Mouse (Mus musculus) Muller cell, postnatal 12 days (primary cell): Measurements from ENCODE around the gene Zbtb11.
"Not testable (repeated sequence)": the region's sequence is repeated elsewhere in the genome, so short reads cannot be mapped to it uniquely, and the experiment has no call there.

ENCODE experiments used
- DNase-seq: peaks from one replicate; pipeline ENCODE4 v3.0.0-alpha.2; 2015; ENCODE audit errors: inconsistent ontology term

The Zbtb11 gene

GRCm38 (mm10) chr16:55973431-55974255 lies at the start of gene Zbtb11:
Gene Zbtb11 (plus strand): TSS chr16:55973883.
- peak; percentile 99 for DNase-seq

- no peak for DNase-seq
Measured at GRCm38 (mm10) chr16:55924010-55924409, 49.7 kb upstream of the Zbtb11 start.

GRCm38 (mm10) chr16:55933681-55934343 lies 39.9 kb upstream of the Zbtb11 start:
- DNase-seq = peak; percentile 42

GRCm38 (mm10) chr16:55934453-55935037 lies 39.1 kb upstream of the Zbtb11 start, which contains the start of gene Cep97:
Gene Cep97 (minus strand): TSS chr16:55934855.
- DNase-seq = peak; percentile 92

- DNase-seq = no peak
Measured at GRCm38 (mm10) chr16:55938761-55939160, 34.9 kb upstream of the Zbtb11 start.

DNA sequence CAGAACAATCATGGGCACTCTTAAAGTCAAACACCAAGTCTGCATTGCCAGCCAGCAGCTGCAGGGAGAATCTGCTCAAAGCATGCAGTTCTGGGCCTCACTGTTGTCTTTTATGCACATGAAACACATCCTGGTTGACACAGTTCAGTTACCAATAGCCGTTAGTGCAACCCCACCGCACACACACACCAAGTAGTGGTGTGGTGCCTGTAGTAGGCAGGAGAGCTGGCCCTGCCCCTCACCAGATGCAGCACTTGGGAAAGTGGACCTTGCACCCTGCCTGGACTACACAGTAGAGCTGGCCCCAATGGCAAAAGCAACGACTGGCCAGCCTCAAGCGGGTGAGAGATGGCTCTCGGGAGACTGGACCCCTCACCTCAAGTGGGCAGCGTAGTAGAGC lies 34.0 kb upstream of the Zbtb11 start:
- DNase-seq = no peak

DNA sequence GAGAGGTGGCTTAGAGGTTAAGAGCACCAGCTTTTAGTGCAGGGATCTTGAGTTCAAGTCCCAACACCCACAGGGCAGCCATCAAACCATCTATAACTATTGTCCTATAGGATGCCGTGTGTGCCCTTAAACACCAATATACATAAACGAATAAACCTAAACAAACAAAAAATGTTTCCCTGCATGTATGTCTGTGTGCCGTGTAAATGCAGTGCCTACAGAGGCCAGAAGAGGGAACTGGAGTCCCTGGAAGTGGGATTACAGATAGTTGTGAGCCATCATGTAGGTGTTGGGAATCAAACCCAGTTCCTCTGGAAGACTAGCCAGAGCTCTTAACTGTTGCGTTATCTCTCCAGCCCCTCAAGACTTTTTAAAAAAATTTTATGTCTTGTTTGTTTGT lies 32.9 kb upstream of the Zbtb11 start:
- no peak for DNase-seq

DNA sequence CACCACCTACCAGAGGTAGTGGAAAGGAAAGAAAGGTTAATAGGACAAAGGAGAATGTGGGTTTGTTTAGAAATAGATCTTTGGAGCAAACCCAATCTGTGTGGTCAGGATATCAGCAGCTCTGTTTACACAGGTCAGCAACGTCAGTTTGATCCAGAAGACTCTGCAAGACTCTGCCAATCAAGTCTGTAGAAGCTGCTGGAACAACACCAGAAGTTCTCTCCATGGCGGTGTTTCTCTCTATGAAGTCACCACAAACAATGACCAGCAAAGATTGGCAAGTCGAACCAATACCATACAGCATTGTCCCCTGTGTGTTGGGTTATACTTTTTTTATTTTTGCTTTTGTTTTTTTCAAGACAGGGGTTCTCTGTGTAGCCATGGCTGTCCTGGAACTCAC lies 26.4 kb upstream of the Zbtb11 start:
- no peak for DNase-seq

DNA sequence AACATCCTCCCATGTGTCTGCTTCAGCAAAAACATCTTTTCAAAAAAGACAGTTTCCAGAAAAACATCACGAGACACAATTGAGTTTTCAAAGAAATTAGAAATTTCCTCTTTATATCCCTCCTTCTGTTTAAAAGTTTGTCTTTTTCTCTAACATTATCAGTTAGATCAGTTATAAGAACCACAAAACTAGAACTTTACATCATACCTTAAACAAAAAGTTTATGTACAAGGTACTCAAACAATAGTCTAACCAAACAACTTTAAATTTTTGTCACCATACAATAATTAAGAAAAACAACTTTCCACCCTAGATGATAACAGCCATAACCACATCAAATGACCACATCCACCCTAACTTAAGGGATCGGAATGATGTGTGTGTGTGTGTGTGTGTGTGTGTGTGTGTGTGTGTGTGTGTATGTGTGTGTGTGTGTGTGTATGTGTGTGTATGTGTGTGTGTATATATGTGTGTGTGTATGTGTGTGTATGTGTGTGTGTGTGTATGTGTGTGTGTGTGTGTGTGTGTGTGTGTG lies 25.7 kb upstream of the Zbtb11 start:
- DNase-seq = not testable (repeated sequence)

GRCm38 (mm10) chr16:55948963-55949362 lies 24.7 kb upstream of the Zbtb11 start:
- DNase-seq = peak; percentile 31

GRCm38 (mm10) chr16:55950462-55950861 lies 23.2 kb upstream of the Zbtb11 start:
- no peak for DNase-seq

DNA sequence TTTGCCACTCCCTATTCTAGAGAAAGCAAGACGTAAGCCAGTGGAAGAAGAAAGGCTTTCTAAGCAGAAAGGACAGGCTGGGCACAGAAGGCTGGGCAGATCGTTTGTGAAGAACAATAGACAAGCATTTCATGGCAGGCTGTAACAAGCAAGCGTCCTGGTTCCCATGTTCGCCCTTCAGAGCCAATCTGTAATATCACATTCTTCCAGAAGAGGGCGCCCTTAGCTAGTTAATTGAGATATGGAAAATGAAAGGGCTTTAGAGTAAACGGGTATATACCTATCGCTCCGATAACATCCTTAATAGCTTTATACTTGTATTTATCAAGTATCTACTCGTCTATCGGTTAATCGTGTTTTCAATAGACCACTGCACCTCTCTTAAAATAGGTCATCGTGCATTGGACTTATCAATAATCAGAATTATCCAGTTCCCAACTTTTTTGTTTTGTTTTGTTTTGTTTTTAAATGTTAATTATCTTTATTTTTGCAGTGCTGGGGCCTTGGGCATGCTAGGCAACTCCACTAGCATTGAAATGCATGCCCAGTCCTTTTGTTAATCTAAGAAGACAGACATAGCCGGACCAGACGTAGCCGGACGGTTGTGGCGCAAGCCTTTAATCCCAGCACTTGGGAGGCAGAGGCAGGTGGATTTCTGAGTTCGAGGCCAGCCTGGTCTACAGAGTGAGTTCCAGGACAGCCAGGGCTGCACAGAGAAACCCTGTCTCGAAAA lies 22.6 kb upstream of the Zbtb11 start:
- DNase-seq = peak; percentile 89

DNA sequence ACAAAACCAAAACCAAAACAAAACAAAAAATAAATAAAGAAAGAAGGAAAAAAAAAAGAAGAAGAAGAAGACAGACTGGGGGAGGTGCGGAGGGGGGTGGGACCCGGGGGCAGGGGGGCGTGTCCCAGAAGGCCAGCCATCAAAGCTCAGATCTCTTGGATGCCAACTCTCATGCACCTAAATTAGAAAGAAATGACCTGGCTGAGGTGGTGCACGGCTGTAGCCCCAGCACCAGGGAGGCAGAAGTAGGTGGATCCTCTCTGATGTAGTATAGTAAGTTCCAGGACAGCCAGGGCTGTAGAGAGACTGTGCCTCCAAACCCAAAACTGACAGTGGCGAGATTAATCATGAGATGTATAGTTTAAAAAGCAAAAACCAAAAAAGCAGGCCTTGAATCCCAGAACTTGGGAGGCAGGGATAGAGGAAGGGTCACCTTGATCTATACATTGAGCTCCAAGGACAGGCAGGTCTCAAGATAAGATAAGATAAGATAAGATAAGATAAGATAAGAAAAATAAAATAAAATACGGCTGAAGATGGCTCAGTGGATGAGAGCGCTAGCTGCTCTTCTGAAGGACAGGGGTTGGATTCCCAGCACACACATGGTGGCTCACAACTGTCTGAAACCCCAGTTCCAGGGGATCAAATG lies 21.9 kb upstream of the Zbtb11 start:
- DNase-seq = no peak

- no peak for DNase-seq
Measured at GRCm38 (mm10) chr16:55952771-55953170, 20.9 kb upstream of the Zbtb11 start.

DNA sequence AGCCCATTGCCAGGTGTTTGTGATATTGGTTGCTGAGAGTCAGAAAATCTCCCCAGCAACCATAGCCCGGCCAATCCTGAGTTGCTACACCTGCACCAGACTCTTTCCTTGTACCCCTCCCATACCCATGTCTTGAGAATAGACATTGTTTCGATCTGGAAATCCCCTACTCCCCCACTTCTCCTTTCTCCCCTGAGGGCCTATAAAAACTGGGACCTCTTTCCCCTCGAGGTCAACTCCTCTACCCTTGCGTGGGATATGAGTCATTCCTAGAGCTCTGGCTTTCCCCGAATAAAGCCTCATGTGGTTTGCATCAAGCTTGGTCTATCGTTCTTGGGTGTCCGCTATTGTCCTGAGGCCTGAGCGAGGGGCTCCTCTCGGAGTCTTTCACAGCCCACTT lies 19.5 kb upstream of the Zbtb11 start:
- not testable (repeated sequence) for DNase-seq

- not testable (repeated sequence) for DNase-seq
Measured at GRCm38 (mm10) chr16:55963068-55963467, 10.6 kb upstream of the Zbtb11 start.

DNA sequence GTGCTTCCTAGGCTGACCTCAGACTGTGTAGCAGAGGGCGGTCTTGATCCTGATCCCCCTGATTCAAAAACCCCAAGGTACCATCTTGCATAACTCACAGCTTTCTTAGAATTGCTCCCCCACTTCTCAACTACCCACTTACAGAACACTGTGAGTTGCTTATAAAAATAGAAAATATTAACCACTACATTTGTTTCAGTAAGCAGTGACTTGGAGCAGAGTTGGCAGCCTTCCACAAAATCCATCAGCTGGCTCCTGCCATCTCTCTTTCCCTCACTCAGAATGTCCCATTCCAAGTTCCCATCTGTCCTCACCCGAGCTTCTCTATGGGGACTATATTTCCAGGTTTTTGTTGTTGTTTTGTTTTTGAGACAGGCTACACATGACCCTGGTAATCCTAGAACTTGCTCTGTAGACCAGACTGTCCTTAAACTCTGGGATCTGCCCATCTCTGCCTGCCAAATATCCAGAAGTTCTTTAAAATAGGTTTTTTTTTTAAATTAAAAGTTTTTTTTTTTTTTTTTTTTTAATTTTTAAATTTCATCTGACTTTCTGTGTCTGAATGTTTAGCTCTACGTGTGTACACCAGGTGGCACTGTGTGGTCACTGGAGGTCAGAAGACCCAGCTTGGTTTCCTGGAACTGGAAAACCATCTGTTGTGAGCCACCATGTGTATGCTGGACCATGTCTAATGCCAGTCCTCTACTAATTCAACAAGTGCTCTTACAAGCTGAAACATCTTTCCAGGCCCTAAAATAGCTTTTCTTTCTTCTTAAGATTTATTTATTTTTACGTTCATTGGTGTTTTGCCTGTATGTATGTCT lies 9.3 kb upstream of the Zbtb11 start:
- DNase-seq = peak; percentile 26

DNA sequence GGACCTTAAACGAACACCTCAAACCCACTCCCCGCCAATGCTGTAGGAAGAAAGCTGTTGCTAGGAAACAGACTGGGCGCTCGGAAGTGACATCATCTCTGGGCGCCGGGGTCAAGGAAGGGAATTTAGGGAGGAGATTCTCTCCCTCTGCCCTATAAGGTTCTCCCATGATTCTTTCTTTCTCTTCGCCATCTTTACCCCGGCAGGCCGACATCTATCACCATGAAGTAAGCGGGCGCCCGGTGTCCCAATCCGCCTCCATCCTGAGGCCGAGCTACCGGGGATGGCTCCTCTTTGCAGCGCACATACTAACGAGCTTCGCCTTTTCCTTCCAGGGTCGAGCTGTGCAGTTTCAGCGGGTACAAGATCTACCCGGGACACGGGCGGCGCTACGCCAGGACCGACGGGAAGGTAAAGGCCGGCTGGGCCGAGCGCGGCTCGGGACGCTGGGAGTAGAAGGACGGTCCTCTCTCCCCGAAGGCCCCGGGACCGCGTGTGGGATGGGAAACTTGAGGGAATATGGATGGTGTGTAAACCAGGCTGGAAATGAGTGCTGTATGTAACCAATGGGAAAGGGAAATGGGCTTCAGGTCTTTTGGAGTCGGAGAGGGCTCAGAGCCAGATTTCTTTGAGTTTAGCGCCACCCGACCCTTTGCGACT lies 7.3 kb upstream of the Zbtb11 start, which contains the start of gene Rpl24:
TSS of gene Rpl24 (plus strand) at position 64 of the 660 bp plus-strand sequence.
- peak; percentile 91 for DNase-seq

DNA sequence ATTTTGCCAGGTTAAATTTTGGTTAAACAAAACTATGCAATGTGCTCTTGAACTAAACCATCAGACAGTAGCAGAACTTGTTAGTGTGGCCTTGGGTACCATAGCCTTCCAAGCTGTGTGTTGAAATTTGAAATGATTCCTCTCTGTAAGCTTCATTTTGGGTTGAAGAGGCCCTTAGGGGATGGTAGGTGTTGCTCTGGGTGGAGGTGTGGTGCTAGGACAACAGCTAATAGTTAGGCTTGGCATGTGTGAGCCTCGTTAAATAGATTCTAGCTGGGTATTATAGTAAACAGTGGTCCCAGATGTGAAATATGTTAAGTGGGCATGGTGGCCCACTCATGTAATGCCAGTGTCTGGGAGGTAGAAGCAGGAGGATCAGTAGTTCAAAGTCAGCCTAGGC lies 6.5 kb upstream of the Zbtb11 start:
- DNase-seq = peak; percentile 25

DNA sequence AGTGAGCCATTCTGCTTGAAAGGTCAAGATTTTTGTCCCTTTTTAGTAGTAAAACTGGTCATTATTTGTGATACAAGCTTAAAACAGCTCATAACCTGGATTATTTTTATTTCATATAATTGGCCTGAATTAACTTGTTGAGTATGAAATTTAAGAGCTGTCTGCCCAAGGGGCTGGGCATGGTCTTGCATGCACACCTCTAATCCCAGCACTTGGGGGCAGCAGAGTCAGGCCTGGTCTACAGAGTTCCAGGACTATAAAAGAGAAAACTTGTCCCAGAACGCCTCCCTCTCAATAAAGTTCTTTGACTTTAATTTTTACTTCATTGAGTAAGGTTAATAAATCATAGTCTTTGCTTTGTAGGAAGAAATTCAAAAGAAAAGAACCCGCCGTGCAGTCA lies 4.5 kb upstream of the Zbtb11 start:
- no peak for DNase-seq
